Mouse (Mus musculus): ENCODE measurements at regions not wholly inside any gene's neighbourhood (a gene's known extent, or its start where the extent isn't known, plus 50 kb on each side); places are given as distances from the start of the nearest gene placed in this dataset.

DNA sequence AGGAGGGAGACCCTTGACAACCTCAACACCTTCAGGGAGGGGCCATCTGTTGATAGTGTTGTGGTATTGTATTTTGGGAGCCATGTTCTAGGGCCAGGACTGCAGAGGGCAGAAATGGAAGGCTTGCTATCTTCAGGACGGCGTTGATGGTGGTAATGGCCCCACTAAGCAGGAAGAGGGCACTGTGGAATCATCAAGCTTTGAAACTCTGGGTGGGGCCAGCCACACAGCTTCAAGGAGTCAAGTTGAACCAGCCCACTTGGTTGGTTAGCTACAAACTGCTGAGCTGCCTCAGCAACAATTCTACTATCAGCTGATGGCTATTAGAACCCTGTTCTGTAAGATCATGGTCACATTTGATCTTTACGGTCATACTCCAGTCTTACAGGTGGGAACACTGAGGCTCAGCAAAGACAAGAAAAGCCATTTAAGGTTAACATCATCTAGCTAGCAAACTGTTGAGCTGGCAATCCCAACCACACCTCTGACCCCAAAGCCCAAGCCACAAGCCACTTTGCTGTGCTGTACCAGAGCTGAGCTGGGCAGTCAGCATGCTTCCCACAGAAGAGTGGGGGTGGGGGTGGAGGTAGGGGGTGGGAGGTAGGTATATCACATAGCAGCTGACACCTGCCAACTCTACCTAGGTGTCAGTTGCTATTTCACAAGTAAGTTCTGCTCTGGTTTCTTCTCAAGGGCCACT is 203.9 kb downstream of the Uaca start:
- peak; percentile 49 for DNase-seq (ENCODE audit: low spot score)

DNA sequence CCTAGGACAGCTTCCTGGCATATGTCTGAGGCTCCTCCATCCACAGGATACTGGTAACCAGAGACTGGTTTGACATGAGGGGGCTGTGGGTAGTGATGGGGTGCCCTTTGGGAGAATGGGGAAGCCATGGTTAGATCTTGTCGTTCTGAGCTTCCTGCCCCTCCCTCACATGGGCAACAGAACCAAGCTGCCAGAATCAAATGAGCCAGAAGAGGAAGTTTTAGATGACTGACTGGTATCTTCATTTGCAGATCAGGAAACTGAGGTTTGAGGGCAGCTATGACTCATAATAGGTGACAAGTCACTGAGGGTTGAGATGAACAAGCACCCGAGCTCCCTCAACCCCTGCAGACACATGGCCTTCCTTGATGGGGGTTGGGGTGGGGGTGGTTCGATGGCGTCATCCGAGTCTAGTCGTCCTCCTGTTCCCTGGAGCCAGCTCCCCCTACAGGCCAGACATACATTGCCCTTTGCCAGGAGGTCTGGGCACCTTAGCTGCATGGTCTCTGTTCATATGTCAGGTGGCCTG is 204.7 kb downstream of the Uaca start:
- DNase-seq (ENCODE audit: low spot score), result no peak

DNA sequence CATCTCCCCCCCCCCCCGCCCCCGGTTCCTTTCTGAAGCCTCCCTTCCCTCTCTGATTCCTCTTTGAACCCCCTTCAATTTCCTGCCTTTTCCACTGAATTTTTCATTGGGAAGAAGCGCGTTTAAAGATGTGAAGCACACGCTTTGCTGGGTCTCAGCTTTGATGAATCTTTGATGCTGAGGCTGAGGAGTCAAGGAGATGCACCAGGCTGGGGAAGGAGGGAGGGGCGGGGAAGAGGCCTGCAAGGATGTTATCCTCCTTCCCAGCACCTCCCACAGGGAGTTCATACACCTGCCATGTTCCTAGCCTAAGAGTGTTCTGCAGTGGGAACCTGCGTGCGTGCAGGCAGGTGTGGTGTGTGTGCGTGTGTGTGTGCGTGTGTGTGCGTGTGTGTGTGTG is 205.9 kb downstream of the Uaca start:
- no peak for DNase-seq (ENCODE audit: low spot score)

DNA sequence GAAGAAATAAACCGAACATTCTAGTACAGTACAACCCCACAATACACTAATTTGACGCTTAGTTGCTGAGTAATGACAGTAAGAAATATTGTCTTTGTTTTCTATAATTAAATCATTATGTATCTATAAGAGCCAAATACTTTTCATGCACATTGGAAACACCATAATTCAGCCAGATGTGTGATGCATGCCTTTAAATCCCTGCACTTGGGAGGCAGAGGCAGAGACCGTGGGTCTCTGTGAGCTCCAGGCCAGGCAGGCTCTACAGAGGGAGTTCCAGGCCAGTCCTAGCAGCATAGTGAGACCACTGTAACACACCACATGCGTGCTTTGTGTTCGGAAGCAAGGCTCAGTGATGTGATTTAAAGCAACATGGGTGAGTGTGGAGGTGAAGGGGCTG is 208.2 kb downstream of the Uaca start:
- DNase-seq (ENCODE audit: low spot score), result no peak

DNA sequence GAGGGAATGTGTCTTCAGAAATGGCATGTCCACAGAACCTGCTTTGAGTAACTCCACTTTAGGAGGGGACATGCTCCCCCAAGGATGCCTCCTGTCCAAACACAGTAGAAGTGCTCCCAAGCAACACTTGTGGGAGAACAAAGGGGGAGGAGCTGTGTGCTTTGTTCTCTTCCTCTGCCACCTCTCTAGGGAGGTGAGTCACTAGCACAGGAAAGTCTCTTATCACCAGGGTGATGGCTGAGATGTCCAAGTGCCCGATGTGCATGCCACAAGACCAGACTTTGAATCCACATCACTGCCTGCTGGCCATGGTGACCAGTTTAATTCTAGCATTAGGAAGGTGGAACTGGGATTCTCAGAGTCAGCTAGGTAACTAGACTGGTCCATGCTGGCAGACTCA is 214.1 kb downstream of the Uaca start:
- no peak for DNase-seq (ENCODE audit: low spot score)

DNA sequence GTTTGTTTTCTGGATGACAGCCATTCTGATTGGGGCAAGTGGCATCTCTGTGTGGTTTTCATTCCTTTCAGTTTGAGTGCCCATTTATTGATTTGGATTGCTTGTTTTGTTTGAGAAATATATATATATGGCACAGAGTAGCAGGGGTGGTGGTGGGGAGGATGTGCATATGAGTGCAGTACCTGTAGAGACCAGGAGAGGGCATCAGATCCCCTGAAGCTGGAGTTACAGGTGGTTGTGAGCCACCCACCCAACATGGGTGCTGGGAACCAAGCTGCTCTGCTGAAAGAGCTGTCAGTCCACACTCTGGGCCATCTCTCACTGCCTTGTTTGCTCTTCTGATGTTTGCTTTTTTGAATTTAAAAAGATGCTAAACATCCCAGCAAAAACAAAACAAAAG is 216.7 kb downstream of the Uaca start:
- no peak for DNase-seq (ENCODE audit: low spot score)

DNA sequence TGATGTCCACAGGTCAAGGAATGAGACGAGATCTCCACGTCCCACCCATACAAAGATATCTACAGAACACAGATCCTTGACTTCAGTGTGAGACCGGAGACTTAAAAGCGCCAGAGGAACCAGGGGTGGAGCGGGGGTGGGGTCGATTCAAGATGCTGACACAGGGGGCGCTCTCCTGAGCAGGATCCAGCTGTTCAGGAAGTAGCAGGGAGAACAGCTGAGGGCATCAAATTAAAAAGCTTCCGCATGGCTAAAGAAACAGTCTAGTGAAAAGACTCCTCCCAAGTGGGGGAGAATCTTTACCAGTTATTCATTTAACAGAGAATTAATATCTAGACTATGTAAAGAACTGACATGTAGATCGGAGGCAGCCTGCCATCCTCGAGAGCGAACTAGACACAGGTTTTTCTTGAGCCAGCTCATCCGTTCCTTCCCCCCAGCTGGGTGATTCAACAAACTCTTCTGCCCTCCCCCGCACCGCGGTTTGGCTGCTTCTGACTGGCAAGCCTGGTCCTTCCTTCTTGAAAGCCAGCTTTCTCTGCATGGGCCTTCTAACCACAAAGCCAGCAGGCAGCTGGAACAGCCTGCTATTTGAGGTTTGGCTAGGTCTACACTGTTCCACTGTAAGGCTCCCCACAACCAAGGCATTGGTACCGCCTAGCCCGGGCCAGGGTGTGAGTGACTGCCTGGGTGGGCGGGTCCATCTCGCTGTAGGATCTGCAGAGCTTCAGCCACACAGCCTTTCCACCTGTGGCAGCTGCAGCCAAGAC is 218.6 kb downstream of the Uaca start:
- DNase-seq (ENCODE audit: low spot score), result peak; percentile 76

DNA sequence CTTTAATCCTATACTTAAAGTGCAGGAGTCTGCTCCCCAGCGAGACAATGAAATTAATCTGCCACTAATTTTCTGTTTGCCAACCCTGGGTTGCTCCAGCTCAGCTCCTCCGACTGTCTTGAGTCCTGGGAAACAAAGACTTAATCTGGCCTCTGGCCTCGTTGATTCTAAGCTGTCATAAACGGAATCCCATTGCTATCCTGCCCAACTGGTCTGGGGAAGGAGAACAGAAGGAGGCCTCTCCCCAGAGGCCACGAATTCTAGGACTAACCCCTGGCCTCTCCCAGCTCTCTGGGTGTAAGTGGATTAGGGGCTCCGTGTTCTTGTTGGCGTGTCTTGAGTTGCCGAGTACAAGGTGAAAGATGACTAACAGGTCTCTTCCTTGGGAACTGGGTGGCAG is 219.8 kb downstream of the Uaca start:
- DNase-seq (ENCODE audit: low spot score), result peak; percentile 51

DNA sequence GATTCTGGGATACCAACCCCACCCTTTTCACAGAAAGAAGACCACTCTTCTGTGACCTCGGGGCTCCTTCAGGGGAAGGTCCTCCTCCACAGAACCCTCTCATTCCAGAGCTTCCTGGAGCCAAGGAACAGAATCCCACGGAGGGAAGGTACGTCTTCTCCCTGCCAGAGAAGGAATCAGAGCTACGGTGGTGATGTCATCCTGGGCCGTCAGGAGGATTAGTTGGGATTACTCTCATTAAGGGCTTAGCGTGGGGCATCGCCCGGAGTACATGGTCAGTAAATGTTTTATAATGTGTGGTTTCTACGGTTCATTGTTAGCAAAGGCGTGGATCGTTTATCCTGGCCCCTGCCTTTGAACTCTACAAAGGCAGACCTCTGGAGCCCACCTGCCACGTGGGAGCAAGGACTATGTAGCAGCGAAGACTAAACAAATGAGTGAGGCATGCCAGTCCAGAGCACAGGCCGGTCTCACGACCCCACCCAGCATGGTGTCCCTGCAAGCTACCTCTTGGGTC is 221.1 kb downstream of the Uaca start:
- DNase-seq (ENCODE audit: low spot score), result no peak

DNA sequence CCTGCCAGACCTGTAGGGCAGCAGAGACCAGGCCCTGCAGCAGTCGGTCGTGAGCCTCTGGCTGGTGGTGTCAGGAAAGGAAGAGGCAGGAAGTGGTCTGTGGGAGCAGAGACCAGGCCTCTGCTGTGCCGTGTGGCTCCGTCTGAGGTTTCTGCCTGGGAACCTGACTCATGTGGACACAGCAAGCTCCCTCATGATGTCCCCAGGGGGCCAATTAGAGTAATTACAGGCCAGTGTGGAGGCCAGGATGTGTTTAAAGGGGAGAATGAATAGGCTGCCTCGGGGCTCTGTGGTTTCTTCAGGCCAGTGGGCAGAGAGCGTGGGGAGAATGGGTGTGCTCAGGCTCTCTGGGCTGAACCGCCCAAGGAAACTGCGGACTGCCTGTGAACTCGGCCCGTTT is 222.3 kb downstream of the Uaca start:
- DNase-seq (ENCODE audit: low spot score), result no peak

DNA sequence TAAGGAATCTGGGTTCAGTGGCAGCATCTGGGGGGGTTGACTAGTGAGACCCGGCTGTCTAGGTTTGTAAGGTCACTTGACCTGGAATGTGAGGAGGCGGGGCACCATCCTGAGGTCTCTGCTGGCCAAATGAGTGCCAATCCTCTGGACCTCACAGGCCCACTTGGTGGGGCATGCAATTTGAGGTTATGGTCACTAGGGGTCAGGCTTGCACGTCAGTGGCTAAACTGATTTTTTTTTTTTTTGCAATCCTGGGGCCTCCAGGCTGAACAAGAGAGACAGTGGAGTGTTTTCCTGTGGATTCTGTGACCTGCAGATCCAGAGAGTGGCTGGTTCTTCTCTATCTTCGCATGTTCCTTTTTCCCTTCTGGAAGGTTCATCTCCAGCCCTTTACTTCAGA is 225.6 kb downstream of the Uaca start:
- peak; percentile 77 for DNase-seq (ENCODE audit: low spot score)

DNA sequence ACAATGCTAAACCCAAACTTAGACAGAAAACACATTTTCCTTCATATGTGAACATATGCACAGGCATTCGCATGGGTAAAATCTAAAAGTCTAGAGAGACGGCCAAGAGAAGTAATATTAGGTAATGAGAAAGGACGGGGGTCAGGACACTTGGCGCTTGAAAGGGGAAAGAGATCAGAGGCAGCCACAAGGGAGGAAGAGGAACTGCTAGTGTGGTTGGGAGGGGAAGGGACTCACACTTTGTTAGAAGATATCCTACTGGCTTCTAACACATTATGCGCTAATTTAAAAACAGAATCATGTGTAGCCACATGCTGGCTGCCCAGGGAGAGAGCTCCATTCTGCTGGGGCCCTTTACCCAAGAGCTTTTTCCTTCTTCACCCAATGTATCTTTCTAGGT is 227.5 kb downstream of the Uaca start:
- DNase-seq (ENCODE audit: low spot score), result peak; percentile 40

DNA sequence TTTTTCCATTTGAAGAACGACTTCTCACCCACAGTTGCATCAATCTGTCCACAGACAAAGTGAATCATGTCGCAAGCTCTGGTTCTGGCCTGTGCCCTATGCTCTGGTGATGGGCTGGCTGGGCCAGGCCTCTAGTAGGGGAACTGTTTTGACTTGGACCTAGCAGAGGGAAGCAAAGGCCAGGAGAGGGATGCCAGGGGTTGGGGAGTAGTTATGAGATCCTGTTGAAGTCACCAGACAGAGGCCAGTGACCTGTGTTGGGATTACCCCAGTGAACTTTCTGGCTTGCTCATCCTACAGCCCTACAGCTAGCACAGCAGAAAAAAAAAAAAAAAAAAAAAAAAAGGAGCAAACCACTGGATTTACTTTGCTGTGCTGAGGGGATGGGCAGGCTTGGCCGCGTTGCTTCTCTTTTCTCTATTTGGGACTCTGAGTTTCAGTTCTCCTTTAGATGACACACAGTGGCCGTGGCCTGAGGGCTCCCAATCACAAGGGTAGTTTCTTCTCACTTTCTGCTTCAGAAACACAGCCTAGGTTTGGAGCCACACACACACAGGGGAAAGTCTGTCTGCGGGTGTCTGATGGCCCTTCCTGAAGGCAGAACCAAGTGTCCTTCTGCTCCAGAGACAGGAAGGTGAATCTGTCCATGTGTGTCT is 228.2 kb downstream of the Uaca start:
- DNase-seq (ENCODE audit: low spot score), result peak; percentile 98

DNA sequence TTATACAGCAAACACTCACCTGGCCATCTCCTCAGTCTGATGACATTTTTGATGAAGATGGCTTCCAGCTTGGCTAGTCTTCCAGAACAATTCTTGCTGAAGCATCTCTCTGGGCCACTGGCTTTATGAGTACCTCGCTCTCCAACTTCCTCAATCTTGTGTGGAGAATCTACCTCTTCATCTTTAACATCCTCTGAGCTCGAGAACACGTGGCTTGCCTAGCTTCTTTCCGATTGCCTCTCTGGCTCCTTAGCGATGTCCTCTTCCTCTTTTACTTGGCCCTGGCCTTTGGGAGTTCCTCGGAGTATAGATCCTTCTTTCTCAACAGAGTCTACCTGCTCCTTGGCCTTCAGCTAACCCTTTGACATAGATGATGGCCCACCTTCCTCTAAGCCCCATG is 231.0 kb downstream of the Uaca start:
- DNase-seq (ENCODE audit: low spot score), result no peak

DNA sequence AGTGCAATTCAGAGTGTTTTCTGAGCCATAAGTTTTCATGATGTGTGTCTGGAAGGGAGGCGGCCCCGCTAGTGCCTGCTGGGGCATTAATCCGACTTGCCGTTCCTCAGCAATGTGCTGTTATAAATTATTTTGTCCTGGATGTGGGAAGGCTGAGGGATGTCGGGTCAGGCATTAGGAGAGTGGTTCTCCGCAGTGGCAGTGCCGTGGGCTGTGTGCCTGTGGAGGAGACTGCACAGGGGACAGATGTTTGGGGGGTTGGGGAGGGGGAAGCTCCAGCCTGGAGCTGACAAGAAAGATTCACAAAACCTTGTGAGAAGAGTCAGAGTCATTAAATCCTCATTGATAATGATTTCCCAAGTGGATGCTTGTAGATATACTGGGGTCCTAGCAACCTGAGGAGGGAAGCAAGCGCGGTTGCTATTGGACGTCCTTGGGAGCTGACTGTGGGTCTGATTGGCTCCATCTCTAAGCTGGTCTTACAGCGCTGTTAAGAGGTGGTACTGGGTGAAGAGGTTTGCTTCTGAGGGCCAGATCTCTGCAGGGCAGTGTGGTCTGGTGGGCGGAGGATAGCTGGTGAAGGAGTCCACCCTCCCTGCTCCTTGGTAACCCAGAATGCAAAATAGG is 234.5 kb downstream of the Uaca start:
- no peak for DNase-seq (ENCODE audit: low spot score)

DNA sequence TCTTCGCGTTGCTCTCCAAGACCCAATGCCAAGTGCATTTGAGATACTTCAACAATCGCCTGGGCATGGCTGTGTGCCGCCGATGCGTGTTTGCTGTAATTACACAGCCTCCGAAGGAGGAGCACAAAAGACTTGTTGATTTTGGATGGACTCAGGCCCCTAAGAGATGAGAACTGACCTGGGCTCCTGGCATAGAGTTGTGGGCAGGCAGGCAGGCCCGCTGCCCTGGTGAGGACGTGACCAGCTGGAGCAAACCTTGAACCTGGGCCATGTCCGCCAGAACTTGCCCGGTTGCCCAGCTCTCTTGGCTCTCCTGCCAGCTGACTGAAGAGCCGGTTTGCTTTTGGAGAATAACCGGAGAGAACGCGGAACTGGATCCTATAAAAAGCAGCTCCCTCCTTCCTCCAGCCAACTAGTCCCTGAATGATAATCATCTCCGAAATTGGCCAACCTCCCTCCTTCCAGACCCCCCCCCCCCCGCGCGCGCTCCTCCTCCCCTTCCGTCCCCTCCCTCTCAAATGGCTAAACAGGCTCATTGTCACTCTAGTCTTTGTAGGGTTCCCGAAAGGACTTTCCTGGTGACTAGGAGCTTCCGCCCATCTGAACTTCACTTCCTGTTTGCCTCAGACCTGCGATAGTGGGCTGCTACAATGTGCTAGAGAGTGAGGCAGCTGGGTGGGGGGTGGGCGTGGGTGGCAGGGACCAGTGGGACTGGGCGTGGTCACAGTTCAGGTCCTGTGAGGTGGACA is 237.5 kb downstream of the Uaca start:
- DNase-seq (ENCODE audit: low spot score), result peak; percentile 82

DNA sequence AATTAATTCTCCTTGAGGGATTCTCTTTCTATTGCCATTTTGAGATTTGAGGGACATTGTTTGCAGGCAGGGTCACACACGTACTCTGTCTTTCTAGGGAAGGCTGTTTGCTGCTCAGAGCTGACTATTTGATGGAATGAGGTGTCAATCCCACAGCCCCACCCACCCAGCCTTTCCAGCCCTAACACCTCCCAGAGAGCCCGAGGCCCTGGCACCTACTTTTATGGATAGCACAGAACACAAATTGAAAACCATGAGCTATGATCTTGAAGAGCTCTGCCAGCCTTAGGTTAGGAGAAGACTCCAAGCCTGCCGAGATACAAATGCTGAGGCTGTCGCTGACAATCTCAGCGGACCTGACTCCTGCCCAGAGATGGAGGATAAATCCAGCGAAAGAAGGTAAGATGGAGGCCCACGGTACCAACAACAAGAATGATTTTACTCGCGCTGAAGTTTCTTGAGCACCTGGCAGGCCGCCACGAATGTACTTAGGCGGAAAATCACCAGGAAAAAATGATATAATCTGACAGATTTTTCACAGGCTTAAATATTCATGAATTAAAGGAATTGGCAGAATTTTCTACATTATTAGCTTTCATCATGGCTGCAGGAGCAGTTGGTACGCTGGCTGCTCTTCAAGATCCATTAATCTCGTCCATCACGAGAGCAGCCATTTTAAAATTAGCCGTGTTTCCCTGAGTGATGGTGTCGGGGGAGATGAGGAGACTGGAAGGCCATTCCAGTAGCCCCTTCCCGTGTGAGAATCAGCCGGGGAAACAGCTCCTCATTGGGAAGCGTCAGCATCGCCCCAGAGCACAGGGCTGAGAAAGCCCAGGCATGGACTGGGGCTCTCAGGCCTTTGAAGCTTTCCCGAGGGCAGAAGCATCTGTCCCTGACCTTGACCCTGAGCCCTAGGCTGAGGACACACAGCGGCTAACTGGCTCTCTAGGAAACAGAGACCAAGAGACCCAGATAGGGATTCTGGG is 238.4 kb downstream of the Uaca start:
- no peak for DNase-seq (ENCODE audit: low spot score)

DNA sequence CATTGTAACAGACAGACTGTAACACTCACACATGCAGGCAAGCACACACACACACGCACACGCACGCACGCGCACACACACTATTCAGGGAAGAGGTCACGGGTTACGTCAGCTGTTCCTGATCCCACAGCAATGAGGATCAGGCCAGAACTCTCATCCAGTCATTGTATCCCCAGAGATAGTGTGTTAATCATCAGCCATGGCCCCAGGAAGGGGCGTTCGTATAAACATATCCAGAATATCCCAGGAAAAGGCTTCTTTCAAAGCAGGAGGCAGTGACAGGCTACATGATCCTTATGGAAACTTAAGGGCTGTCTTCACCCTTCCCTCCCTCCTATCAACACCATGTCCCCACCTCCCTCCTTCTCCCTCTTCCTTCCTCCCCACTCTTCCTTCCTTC is 239.3 kb downstream of the Uaca start:
- DNase-seq (ENCODE audit: low spot score), result no peak

DNA sequence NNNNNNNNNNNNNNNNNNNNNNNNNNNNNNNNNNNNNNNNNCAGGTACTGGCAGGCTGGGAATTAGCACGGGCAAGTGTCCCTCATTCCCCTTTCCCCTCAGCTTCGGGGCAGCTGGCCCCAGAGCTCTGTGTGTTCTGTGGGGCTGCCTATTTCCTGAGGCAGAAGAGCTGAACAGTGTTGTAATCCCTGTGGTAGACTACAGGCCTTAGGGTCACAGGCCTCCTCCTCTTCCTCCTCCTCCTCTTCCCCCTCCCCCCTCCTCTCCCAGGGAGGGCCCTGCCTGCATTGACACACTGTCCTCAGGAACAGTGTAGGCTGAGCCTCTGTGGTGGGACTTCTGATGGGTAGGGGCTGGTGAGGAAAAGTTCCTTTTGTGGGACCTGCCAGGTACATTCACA is 247.7 kb downstream of the Uaca start:
- no peak for DNase-seq (ENCODE audit: low spot score)

DNA sequence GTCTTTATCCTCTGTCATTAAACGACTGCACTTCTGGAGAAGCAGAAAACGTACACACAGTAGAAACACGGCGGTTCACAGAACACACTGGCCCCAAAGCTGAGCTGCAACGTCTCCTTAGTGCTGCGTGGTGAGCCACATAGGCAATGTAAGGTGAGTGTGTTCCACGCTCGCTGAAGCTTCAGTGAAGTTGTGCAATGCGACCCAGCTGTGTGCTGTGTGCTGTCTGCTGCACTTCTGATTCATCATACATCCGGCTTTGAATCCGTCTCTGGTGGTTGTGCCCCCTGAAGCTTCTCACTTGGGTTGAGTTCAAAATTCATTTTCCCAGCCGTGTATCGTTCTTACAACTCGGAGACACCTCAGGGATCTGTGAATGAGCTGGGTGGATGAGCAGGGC is 250.6 kb downstream of the Uaca start:
- DNase-seq (ENCODE audit: low spot score), result no peak

All from adipocyte (in vitro differentiated cells).